Mouse (Mus musculus) liver, embryonic 14.5 days (tissue): ENCODE data around the gene Ripor3.

Experiments
- CTCF ChIP-seq: IDR thresholded peaks from 2 replicates; pipeline ENCODE4 v1.5.1; 2016; ENCODE audit warnings: antibody characterized with exemption, low read depth, control low read depth
- EP300 ChIP-seq: IDR thresholded peaks from 2 replicates; pipeline ENCODE4 v1.6.1; 2016; ENCODE audit warnings: antibody characterized with exemption, low read depth

DNA sequence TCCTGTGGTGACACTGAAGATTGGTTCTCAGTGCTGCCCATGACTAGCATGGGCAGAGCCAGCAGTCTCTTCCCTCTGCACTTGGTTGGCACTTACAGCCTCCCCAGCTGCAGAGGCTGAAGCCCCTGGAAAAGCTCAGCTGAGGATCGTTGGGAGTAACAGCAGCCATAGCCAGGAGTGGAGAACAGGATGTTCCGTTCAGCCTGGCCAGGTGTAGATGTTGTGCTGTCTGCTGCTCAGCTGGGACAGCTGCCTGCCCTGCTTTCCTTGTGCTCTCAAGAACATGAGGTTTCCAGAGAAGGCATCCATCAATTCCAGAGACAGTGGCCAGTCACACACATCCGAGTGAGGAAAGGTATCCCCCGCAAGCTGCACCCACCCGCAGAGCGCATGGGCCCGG, 41.9 kb downstream of the Ripor3 start:
- TF ChIP-seq CTCF (no peak), EP300 (no peak)
